Mouse (Mus musculus): Measurements from ENCODE around the gene Fam50b. TPM values are rescaled to one million over a fixed set of nuclear protein-coding genes. Genes with fewer than 3 reads are reported as not detected.

The Fam50b gene
- polyA plus RNA-seq, 1 experiment: not detected

- TF ChIP-seq MYOG (IDR thresholded peaks at IDR 0.05; ENCODE audit: control insufficient read depth in 1 of 3, insufficient read depth in 1 of 3, insufficient read length in 2 of 3, low read depth in 2 of 3) (no peak), REST (IDR thresholded peaks at IDR 0.05; ENCODE audit: insufficient read depth, insufficient read length) (no peak), SRF (IDR thresholded peaks at IDR 0.05; ENCODE audit: control insufficient read depth, insufficient read length, low read depth) (no peak)
- H3K79me2 ChIP-seq (ENCODE audit: control insufficient read depth, insufficient read depth): no peaks in the 10 kb centered on the region
- H3K4me3 ChIP-seq: no peak overlapping the region
- no peaks in the 10 kb centered on the region for H3K36me3 ChIP-seq (ENCODE audit: control insufficient read depth, insufficient read depth)
- no peak overlapping the region for H3ac ChIP-seq (ENCODE audit: control insufficient read depth, insufficient read length)
- no peaks in the 10 kb centered on the region for H3K27me3 ChIP-seq (ENCODE audit: control insufficient read depth, insufficient read depth, insufficient read length)
- no peak overlapping the region for H3K4me2 ChIP-seq (ENCODE audit: low read depth)
Measured at GRCm38 (mm10) chr13:34760518-34761287, 26.1 kb downstream of the Fam50b start.

- Histone ChIP-seq H3K27me3 (ENCODE audit: control insufficient read depth, insufficient read depth, insufficient read length) (no peaks in the 10 kb centered on the region), H3K79me2 (ENCODE audit: control insufficient read depth, insufficient read depth) (no peaks in the 10 kb centered on the region), H3K4me3 (no peak overlapping the region), H3K36me3 (ENCODE audit: control insufficient read depth, insufficient read depth) (no peaks in the 10 kb centered on the region), H3ac (ENCODE audit: control insufficient read depth, insufficient read length) (no peak overlapping the region), H3K4me2 (ENCODE audit: low read depth) (no peak overlapping the region)
- TF ChIP-seq SRF (IDR thresholded peaks at IDR 0.05; ENCODE audit: control insufficient read depth, insufficient read length, low read depth) (no peak), TCF3 (IDR thresholded peaks at IDR 0.05; ENCODE audit: insufficient read length, low read depth) (no peak), E2F4 (IDR thresholded peaks at IDR 0.05; ENCODE audit: insufficient read depth) (no peak), MAX (IDR thresholded peaks at IDR 0.05; ENCODE audit: low read depth) (no peak), POLR2AphosphoS2 (IDR thresholded peaks at IDR 0.05; ENCODE audit: insufficient read length, low read depth) (no peak), REST (IDR thresholded peaks at IDR 0.05; ENCODE audit: insufficient read depth, insufficient read length) (no peak), POLR2A (IDR thresholded peaks at IDR 0.05; ENCODE audit: insufficient read length, low read depth) (no peak), USF1 (IDR thresholded peaks at IDR 0.05; ENCODE audit: low read depth) (no peak), MYOG (IDR thresholded peaks at IDR 0.05; ENCODE audit: control insufficient read depth in 1 of 3, insufficient read depth in 1 of 3, insufficient read length in 2 of 3, low read depth in 2 of 3) (no peak), CEBPB (IDR thresholded peaks at IDR 0.05; ENCODE audit: insufficient read depth, poor library complexity, severe bottlenecking) (no peak)
Measured at GRCm38 (mm10) chr13:34762136-34762535, 27.5 kb downstream of the Fam50b start.

GRCm38 (mm10) chr13:34762865-34763264, 28.2 kb downstream of the Fam50b start:
- Histone ChIP-seq H3K4me3 (no peak overlapping the region), H3ac (ENCODE audit: control insufficient read depth, insufficient read length) (no peak overlapping the region), H3K79me2 (ENCODE audit: control insufficient read depth, insufficient read depth) (no peaks in the 10 kb centered on the region), H3K4me2 (ENCODE audit: low read depth) (no peak overlapping the region), H3K27me3 (ENCODE audit: control insufficient read depth, insufficient read depth, insufficient read length) (no peaks in the 10 kb centered on the region), H3K36me3 (ENCODE audit: control insufficient read depth, insufficient read depth) (no peaks in the 10 kb centered on the region)
- TF ChIP-seq TCF3 (IDR thresholded peaks at IDR 0.05; ENCODE audit: insufficient read length, low read depth) (no peak), MYOG (IDR thresholded peaks at IDR 0.05; ENCODE audit: control insufficient read depth in 1 of 3, insufficient read depth in 1 of 3, insufficient read length in 2 of 3, low read depth in 2 of 3) (no peak), TCF12 (IDR thresholded peaks at IDR 0.05; ENCODE audit: insufficient read depth, poor library complexity, severe bottlenecking) (no peak), E2F4 (IDR thresholded peaks at IDR 0.05; ENCODE audit: insufficient read depth) (no peak), POLR2AphosphoS2 (IDR thresholded peaks at IDR 0.05; ENCODE audit: insufficient read length, low read depth) (no peak), SRF (IDR thresholded peaks at IDR 0.05; ENCODE audit: control insufficient read depth, insufficient read length, low read depth) (no peak), MAX (IDR thresholded peaks at IDR 0.05; ENCODE audit: low read depth) (no peak), USF1 (IDR thresholded peaks at IDR 0.05; ENCODE audit: low read depth) (no peak), POLR2A (IDR thresholded peaks at IDR 0.05; ENCODE audit: insufficient read length, low read depth) (no peak)

- Histone ChIP-seq H3ac (ENCODE audit: control insufficient read depth, insufficient read length) (no peak overlapping the region), H3K4me3 (no peak overlapping the region), H3K36me3 (ENCODE audit: control insufficient read depth, insufficient read depth) (no peaks in the 10 kb centered on the region), H3K27me3 (ENCODE audit: control insufficient read depth, insufficient read depth, insufficient read length) (no peaks in the 10 kb centered on the region), H3K79me2 (ENCODE audit: control insufficient read depth, insufficient read depth) (no peaks in the 10 kb centered on the region), H3K4me2 (ENCODE audit: low read depth) (no peak overlapping the region)
- TF ChIP-seq MAX (IDR thresholded peaks at IDR 0.05; ENCODE audit: low read depth) (no peak), MYOD1 (IDR thresholded peaks at IDR 0.05; ENCODE audit: control insufficient read depth in 1 of 3, insufficient read length in 2 of 3, low read depth in 2 of 3) (no peak), SRF (IDR thresholded peaks at IDR 0.05; ENCODE audit: control insufficient read depth, insufficient read length, low read depth) (no peak), REST (IDR thresholded peaks at IDR 0.05; ENCODE audit: insufficient read depth, insufficient read length) (no peak), POLR2AphosphoS2 (IDR thresholded peaks at IDR 0.05; ENCODE audit: insufficient read length, low read depth) (no peak), TCF12 (IDR thresholded peaks at IDR 0.05; ENCODE audit: insufficient read depth, poor library complexity, severe bottlenecking) (no peak), POLR2A (IDR thresholded peaks at IDR 0.05; ENCODE audit: insufficient read length, low read depth) (no peak), CEBPB (IDR thresholded peaks at IDR 0.05; ENCODE audit: insufficient read depth, poor library complexity, severe bottlenecking) (no peak), MYOG (IDR thresholded peaks at IDR 0.05; ENCODE audit: control insufficient read depth in 1 of 3, insufficient read depth in 1 of 3, insufficient read length in 2 of 3, low read depth in 2 of 3) (no peak), TCF3 (IDR thresholded peaks at IDR 0.05; ENCODE audit: insufficient read length, low read depth) (no peak), E2F4 (IDR thresholded peaks at IDR 0.05; ENCODE audit: insufficient read depth) (no peak), USF1 (IDR thresholded peaks at IDR 0.05; ENCODE audit: low read depth) (no peak)
Measured at GRCm38 (mm10) chr13:34765269-34765668, 30.6 kb downstream of the Fam50b start.

GRCm38 (mm10) chr13:34766572-34766971, 31.9 kb downstream of the Fam50b start:
- no peaks in the 10 kb centered on the region for H3K79me2 ChIP-seq (ENCODE audit: control insufficient read depth, insufficient read depth)
- H3K27me3 ChIP-seq (ENCODE audit: control insufficient read depth, insufficient read depth, insufficient read length): no peaks in the 10 kb centered on the region
- H3K36me3 ChIP-seq (ENCODE audit: control insufficient read depth, insufficient read depth): no peaks in the 10 kb centered on the region
- TF ChIP-seq POLR2A (IDR thresholded peaks at IDR 0.05; ENCODE audit: insufficient read length, low read depth) (no peak), TCF3 (IDR thresholded peaks at IDR 0.05; ENCODE audit: insufficient read length, low read depth) (no peak), POLR2AphosphoS2 (IDR thresholded peaks at IDR 0.05; ENCODE audit: insufficient read length, low read depth) (no peak), REST (IDR thresholded peaks at IDR 0.05; ENCODE audit: insufficient read depth, insufficient read length) (no peak), TCF12 (IDR thresholded peaks at IDR 0.05; ENCODE audit: insufficient read depth, poor library complexity, severe bottlenecking) (no peak)
- H3ac ChIP-seq (ENCODE audit: control insufficient read depth, insufficient read length): no peak overlapping the region
- peak overlapping the region; percentile 39 for H3K4me2 ChIP-seq (ENCODE audit: low read depth)
- no peak overlapping the region for H3K4me3 ChIP-seq

Data from myocyte (in vitro differentiated cells).